Mouse (Mus musculus) monocyte, adult 5-6 weeks (primary cell): ENCODE data around the gene Lyrm9. TPM values are rescaled to one million over a fixed set of nuclear protein-coding genes. Genes with fewer than 3 reads are reported as not detected.

Experiments used
- ATAC-seq: fragments of 153-309, 156-312 bp; replicated peaks from 2 replicates; pipeline ENCODE4 v1.8.0; 2017; ENCODE audit warnings: mild to moderate bottlenecking; ENCODE audit not compliant: low TSS enrichment, insufficient number of reproducible peaks, severe bottlenecking, poor library complexity, low FRiP score
- total RNA-seq: library from RNA; stranded (forward); fragments of 200-1000, 200-491, 200-594 nt; gene quantifications from 3 replicates; pipeline ENCODE4 v1.2.3, GENCODE M21; 2017

Gene Lyrm9
- total RNA-seq, 1 experiment from 2014 or later = 16.2 TPM

DNA sequence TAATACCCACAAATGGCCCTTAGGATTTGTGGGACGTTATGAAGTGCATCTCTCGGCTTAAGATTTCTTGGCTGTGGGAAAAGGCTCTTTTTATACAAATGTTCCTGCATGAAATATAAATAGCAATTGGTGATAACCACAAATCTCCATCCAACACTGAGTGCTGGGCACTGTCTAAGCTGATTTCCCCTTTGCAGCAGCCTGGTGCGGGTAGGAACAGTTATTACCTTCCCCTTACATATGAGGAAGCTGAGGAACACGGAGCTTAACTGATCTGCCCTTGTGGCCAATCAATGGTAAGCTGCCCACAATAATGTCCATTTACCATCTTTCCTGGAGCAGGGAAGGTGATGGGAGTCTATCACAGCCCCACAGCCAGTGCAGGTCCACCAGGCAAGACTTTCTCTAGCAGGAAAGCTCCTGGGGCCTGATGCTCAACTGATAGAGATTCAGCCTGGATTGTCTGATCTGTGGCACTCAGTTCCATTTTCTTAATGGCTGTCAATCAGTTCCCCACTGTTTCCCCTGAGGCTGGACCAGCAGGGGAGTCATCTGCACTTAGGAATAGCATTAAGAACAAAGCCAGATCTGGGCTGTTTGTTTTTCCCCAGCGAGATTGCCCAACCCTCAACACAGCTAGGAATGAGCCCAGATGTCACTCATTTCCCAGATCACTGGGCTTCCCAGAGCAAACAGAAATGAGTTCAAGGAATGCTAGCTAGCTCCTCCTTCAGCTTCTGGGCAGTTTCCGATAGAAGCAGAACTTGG, 18.9 kb upstream of the Lyrm9 start:
- ATAC-seq = peak; percentile 62; the same call in 1 of the 2 replicates

DNA sequence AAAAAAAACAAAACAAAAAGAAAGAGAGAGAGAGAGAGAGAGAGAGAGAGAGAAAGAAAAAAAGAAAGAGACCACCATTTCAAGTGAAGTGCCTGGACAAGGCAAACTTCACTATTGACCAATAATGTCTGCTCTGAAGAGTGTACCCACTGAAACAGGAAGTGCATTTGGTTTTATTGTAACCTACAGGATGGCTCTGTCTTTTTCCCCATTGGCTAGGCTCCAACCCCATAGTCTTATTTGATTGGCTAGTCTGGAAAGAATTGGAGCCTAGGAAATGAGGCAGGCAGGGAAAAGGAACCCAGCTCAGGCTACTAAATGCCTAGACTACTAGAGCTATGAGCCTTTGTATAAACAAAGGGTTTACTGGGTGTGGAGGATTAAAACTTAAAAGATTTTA, 17.0 kb upstream of the Lyrm9 start:
- no peak for ATAC-seq

DNA sequence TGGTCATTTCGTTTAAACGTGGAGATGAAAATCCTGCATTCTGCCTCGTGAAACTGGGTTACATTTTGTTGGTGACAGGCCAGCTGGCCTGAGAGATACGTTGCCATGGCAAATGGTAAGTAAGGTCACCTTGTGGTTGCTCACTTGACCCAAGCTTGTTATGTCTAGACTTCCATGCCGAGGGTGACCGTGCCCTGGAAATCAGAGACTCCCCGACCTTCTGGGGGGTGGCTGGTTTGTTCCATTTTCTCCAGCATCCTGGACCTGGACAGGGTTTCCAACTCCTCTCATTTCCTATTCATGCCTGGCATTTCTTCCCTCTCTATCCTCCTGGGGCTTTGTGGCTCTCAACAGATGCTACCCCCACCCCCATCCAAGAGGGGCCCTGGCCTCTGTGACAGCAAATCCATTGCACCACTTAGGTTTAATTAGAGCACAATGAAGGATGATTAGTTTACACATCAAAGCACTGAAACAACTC, 11.9 kb upstream of the Lyrm9 start:
- ATAC-seq = no peak

DNA sequence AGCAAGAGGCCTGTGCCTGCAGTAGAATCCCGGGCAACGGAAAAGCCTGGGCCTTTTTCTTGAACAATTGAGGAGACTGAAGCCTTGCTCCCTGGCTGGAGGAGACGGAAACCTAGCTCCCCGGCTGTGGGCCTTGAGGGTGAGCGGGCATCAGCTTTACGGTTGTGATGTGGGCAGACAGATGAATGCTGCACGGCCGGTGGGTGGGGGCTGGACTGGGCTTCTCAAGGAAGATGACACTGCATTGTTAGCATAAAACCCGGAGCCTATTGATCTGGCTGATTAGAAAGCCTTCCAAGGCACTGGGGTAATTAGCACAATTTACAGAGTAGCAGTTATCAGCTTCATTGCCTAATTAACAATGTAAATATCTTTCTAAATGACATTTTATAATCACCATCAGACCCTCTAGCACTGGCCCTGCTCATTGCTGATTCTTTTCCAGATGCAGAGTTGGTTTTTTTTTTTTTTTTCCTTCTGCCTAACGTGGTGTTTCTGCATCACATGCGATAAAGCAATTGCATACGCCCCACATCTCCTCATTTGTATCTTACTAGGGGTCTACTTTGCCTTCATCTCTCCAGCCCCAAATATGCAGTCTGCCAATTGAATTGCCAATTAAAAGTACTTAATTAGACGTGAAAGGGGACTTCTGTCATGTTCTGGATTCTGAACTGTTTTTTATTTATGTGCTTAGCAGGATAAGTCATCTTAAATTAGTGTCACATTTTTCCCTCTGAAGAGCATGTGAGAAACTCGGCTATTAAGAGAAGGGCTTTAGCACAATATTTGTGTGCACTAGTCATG, 10.2 kb upstream of the Lyrm9 start:
- ATAC-seq = no peak

DNA sequence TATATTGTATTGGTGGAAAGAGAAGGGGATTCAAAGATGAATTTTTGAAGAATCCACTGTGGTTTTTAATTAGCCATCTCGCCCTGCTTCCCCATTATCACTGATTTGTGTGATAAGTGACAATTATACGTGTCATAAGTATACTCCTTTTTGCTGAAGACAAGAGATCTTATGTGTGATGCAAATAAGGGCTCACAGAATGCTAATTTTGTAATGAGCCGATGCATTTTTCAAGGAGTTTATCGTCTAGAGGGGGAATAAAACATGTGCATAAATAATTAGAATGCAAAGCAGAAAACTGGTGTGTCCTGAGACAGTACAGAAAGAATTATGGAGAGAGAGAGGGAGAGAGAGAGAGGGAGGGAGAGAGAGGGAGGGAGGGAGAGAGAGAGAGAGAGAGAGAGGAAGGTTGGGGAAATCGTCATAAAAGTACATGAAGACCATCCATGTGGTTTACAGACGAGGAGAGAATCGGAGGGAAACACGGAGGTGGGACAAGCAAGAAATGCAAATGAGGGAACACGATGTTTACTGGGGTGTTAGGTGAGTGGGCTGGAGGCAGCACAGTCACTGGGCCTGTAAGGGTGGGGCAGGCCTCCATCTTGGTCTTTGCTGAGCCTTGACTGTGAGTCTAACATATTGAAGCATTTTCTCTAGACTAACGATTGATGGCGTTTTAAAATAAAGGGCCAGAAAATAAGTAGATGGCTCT, 8.9 kb upstream of the Lyrm9 start:
- ATAC-seq = no peak

DNA sequence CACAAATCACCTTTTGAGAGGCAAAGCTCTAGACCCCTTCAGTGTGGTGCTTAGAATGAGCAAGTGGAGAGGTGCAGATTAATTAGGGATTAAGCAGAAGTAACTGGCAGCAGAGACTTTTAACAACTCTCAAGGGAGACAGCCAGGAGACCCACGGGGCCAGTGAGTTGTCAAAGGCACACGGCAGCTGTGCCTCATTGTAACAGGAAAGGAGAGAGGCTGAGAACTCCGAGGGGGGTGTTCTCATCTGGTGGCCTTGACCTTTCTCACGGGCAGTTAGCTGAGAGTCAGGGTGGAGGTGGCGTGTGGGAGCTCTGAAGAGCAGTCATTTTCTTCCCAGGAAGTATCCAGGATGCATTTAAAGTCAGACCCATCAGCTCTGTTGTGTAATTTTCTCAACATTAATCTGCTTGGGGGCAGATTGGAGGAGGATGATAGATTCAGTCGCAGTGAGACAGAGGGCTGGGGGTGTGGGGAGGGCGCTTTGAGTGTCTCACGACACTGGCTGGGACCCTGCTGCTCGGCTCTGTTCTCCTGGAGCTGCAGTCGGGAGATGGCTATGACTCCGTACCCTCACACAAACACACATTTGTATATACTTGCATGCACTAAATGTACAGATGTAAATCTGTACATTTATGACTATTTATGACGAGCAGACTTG, 5.9 kb upstream of the Lyrm9 start:
- ATAC-seq = no peak

DNA sequence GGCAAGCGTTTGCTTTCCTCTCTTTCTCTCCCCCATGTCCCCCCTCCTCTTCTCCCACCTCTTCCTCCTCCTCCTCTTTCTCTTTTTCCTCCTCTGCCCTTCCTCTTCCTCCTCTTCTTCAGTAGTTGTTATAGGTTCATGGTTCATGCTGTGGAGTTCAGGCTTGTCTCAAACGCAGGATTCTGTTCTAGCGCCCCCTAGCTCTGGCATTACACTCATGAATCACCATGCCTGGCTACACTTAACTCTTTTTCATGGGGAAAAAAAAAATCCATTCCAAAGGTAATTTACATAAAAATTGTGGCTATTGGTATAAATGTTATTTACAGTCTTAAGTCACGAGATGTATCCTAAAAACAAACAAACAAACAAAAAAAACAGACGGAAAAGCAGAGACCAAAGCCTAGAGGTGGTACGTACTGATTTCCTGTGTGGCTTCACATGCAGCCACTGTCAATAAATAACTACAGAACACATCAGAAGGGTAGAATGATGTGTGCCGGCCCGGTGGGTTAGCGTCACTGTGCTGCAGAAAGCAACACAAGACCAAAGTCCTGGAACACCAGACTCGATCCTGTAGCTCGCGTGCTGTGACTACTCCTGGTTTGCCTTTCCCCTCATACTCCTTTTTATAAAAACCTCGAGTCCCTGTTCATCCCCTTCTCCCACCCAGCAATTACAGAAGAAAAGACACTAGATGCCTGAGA, 3.4 kb upstream of the Lyrm9 start:
- ATAC-seq = 0 out of 2 replicates have a peak, but pooled peaks have one; percentile 41

DNA sequence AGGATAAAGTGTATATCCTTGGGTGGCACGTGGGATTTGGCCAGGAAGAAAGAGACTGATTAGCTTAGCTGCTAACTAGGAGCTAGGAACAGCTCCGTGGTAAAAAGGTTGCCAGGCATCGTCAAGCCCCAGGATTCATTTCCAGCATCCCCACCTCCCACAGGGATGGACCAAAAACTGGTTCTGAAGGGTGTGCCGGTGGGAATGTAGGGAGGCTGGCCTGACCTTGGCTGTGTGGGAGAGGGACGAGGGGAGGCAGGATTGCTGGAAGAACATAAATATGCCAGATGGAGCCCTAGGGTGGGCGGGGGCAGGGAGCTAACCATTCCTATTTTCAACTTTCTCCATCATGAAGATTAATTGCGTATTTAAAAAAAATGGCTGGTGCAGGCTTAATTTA, 1.2 kb downstream of the Lyrm9 start:
- no peak for ATAC-seq

DNA sequence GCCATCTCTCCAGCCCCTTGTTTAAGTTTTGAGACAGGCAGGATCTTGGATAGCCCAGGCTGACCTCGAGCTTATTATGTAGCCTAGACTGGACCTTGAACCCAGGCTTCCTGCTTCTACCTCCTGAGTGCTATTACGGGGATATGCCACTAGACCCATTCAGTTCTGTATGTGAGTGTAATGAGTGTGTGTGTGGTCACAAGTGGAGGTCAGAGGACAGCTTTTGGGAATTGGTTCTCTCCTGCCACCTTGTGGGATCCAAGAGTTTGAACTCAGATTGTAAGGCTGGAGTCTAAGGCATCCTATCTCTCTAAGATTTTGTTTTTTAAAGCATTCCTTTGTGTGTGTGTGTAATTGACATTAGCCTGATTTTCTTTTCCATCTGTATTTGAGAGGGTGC, 2.0 kb downstream of the Lyrm9 start:
- ATAC-seq = no peak

DNA sequence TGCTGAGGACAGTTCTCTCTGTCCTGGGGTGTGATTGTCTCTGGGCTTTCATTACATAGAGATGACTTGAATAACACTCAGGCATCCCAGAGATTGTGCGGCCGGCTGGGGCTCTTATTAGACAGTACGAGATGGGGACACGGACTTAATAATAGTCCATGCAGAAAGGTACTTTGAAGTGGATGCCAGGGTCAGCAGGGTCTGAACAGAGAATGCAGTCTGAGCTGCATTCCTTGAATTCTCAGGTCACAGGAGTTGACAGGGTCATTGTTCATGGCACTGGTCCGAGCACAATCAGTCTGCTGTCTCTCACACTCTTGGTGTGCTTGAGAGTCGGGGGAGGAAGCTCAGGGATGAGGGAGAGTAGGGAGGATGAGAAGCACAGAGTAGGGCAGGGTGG, 3.0 kb downstream of the Lyrm9 start:
- no peak for ATAC-seq

DNA sequence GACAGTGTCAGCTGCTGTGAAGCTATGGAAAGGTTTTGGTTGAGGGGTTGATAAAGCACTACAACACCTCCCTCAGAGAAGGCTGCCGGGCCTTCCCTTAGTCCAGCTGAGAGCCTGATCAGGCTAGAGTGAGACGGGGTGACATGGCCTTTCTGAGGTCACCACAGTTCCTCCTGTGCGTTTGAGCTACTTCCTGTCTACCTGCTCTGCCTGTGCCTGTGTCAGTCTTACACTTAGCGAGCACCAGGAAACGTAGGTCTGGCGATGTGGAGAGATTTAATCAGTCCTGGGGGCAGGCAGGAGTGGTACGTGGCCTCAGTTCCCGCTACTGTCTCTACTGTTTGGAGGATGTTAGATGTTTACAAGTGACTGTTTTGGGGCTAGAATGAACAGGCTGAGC, 3.8 kb downstream of the Lyrm9 start:
- no peak for ATAC-seq

DNA sequence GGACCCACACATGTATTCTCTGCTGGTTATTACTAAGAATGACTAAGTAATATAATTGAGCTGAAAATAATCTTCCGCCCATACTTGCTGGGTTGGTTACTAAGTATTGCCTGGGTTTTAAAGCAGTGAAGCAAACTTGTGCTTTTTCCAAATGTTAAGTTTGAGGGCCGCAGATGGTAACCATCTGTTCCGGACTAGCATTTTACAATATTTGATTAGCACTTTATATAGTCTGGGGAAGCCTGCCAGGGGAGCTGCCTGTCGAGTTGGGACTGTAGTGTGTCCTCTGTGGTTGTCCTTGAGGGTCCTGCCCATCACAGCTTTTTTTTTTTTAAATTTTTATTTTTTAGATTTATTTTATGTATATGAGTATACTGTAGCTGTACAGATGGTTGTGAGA, 5.3 kb downstream of the Lyrm9 start:
- no peak for ATAC-seq

DNA sequence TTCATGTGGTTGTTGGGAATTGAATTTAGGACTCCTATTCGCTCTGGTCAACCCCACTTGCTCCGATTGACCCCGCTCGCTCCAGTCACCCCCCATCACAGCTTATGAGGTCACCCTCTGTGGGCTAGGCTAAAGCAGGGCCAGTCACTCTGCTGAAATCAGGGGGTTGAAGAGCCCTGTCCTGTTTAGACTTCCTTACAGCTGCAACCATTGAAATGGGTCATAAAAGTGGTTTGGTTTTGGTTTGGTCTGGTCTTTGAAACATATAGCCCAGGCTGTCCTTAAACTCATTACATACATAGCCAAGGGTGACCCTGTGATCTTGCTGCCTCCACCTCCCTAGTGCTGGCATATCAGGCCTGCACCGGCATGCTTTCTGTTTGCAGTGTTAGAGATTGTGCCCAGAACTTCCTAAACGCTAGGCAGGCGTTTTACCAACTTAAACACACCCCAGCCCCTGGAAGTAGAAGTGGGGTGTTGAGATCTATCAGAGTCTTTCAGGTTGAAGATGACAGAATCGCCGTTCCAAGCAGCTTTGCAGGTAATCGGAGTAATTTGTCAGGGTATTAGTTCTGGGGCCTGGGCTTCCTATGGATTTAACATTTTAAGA, 5.8 kb downstream of the Lyrm9 start:
- ATAC-seq = no peak

DNA sequence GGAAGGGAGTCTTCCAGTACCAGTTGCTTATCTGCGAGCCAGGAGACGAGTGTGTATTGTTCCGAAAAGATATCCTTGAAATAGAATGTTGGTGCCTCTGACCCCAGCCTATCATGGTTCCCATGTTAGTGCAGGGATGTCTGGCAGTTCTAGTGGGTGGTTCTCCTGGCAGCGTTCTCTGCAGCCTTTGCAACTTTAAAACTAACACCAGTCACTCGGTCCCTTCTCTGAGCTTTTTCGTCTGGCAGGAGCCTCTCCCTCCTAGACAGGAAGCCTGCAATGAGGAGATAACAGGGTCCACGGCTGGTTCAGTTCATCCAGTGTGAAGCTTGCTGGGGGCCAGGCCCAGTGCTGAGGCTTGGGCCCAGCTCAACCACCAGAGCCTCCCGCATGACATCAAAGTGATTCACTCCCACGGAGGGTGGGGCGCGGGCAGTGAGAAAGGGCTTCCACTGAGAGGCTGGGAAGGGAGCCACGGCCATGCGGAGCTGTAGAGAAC, 6.5 kb downstream of the Lyrm9 start:
- ATAC-seq = no peak

DNA sequence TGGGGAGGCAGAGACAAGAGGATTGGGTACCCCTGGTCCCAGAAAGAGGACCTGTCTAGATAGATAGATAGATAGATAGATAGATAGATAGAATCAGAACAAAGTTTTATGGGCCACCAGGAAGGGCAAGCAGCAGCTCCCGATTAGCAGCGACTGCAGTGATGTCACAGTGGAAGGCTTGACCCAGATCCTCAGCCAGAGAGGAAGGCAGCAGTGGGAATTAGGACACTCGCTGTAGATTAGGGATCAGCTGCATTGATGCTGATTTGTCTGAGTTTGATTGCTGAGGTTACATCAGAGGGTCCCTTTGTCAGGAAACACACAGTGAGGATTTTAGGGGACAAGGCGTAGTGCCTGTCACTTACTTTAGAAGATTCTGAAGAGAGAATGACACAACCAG, 10.1 kb downstream of the Lyrm9 start:
- no peak for ATAC-seq

DNA sequence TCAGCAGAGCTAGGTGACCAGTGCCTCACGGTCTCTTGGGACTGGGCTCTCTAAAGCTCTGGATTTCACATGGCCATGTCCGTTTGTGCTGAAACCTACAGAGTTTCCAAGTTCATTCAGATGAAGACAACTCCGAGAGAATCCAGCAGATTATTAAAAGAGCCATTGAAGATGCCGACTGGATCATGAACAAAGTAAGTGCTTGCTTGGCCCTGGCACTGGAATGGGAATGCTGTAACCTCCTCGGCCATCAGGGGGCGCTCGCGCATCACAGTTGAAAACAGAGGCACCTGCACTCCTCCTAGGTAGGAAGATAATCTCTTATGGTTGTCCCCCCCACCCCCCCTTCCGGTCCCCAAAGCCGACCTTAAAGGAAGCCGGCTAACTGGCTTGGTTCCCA, 11.6 kb downstream of the Lyrm9 start:
- no peak for ATAC-seq

DNA sequence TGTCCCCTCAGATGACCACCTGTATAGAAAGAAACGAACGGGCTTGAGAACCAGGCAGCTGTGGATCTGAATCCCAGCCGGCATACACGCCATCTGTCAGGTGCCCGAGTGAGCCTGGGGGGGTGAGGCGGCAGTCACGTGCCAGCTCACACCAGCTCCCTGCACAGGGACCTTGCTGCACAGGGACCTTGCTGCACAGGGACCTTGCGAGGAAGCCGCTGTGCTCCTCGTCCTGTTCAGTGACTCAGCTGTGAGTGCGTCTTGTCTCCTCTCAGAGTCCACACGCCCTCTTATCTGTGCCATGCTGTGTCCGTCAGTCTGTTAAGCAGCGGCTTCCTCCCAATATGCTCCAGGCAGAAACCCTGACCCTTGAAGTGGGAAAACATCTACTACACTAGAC, 13.1 kb downstream of the Lyrm9 start:
- no peak for ATAC-seq

DNA sequence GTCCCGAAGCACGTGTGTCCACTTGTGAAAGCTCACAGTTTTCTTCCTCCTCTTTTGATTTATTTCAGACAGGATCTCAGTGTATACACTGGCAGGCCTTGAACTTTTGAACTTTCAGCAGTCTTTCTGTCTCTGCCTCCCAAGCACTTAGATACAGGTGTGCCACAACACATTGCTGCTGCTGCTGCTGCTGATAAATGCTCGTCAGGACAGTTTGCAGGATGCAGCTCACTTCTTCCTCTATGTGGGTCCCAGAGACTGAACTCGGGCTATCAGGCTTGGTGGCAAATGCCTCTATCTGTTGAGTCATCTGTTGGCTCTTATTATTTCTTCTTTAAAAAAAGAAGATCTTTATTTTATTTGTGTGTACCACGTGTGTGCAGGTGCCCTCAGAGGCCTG, 13.8 kb downstream of the Lyrm9 start:
- ATAC-seq = no peak
